25 mouse cellular contexts compared by ENCODE assay signal in genomic region chr14:34710209-34710608, GRCm38 (mm10). TPM values are rescaled to one million over a fixed set of nuclear protein-coding genes. Genes with fewer than 3 reads are reported as not detected.
DNase-seq lines count a peak whose midpoint lies in the region; ATAC-seq and TF ChIP-seq lines count a peak whose summit lies in the region.
"Had no signal": no experiment of that assay in that cellular context is flagged by ENCODE, and none has a peak within 500 bp of the region (broad histone marks: within the 10 kb centered on the region; RNA-seq: fewer than 3 reads in every experiment).

No protein-coding gene starts in this region.

- no peak for TF ChIP-seq POLR2A in ES-Bruce4 (IDR thresholded peaks at IDR 0.05; ENCODE audit: insufficient read depth, low read length)

- no peaks in the 10 kb centered on the region for H3K4me1 ChIP-seq in ES-Bruce4 (ENCODE audit: control insufficient read depth, insufficient read depth, low read length)
- no peaks in the 10 kb centered on the region for H3K4me1 ChIP-seq in forebrain, embryonic 11.5 days (replicated peaks; ENCODE audit: control insufficient read depth, insufficient read depth, low read length)
- H3K4me1 ChIP-seq: embryonic facial prominence, embryonic 13.5 days; embryonic facial prominence, embryonic 15.5 days; forebrain, embryonic 10.5 days; forebrain, embryonic 13.5 days; forebrain, embryonic 15.5 days had no signal

- no peak for TF ChIP-seq CTCF in layer of hippocampus, adult 2 months (conservative IDR thresholded peaks at IDR 0.05)
- no peak for TF ChIP-seq CTCF in ES-Bruce4 (IDR thresholded peaks at IDR 0.05; ENCODE audit: low read depth, low read length)

- WGBS in forebrain, embryonic 11.5 days: 92% methylated on average over 2 of the region's 2 CpGs

- H3K4me2 ChIP-seq in forebrain, embryonic 11.5 days (ENCODE audit: low read depth, low read length, severe bottlenecking): no peak overlapping the region
- H3K4me2 ChIP-seq: embryonic facial prominence, embryonic 13.5 days; embryonic facial prominence, embryonic 15.5 days; forebrain, embryonic 13.5 days; forebrain, embryonic 15.5 days had no signal

- H3K4me3 ChIP-seq in layer of hippocampus, adult 2 months: no peak overlapping the region
- H3K4me3 ChIP-seq in ES-Bruce4 (ENCODE audit: low read depth, low read length): no peak overlapping the region
- no peak overlapping the region for H3K4me3 ChIP-seq in forebrain, embryonic 11.5 days (ENCODE audit: low read depth, low read length)
- H3K4me3 ChIP-seq: embryonic facial prominence, embryonic 13.5 days; embryonic facial prominence, embryonic 15.5 days; erythroblast, embryonic 14.5 days; forebrain, embryonic 10.5 days; forebrain, embryonic 13.5 days; forebrain, embryonic 15.5 days had no signal

- TF ChIP-seq EP300 in ES-Bruce4 (IDR thresholded peaks at IDR 0.05; ENCODE audit: insufficient read depth, low read depth, low read length): no peak

- H3K9me3 ChIP-seq in ES-Bruce4 (replicated peaks; ENCODE audit: control insufficient read depth, insufficient read depth, low read length, poor library complexity, severe bottlenecking): no peaks in the 10 kb centered on the region
- H3K9me3 ChIP-seq in forebrain, embryonic 11.5 days (ENCODE audit: control insufficient read depth, low read length): no peaks in the 10 kb centered on the region
- H3K9me3 ChIP-seq: embryonic facial prominence, embryonic 13.5 days; embryonic facial prominence, embryonic 15.5 days; forebrain, embryonic 10.5 days; forebrain, embryonic 13.5 days; forebrain, embryonic 15.5 days; G1E had no signal

- peaks cover 13% of the 10 kb centered on the region for H3K36me3 ChIP-seq in ES-Bruce4 (ENCODE audit: control insufficient read depth, insufficient read depth, low read length, poor library complexity, severe bottlenecking)
- H3K36me3 ChIP-seq in forebrain, embryonic 11.5 days (ENCODE audit: control insufficient read depth, insufficient read depth, low read length): no peaks in the 10 kb centered on the region; the same call in 1 of the 2 replicates

- H3K9ac ChIP-seq in ES-Bruce4 (ENCODE audit: low read depth, poor library complexity, severe bottlenecking): peak overlapping the region; percentile 40; the same call in 1 of the 2 replicates
- H3K9ac ChIP-seq in forebrain, embryonic 11.5 days (ENCODE audit: low read length): no peak overlapping the region
- H3K9ac ChIP-seq: embryonic facial prominence, embryonic 13.5 days; embryonic facial prominence, embryonic 15.5 days; forebrain, embryonic 13.5 days; forebrain, embryonic 15.5 days; forebrain, postnatal 0 days had no signal

- ATAC-seq in forebrain, embryonic 11.5 days (replicated peaks; ENCODE audit: low FRiP score): no peak
- ATAC-seq: activated CD4-positive, CD25-positive, alpha-beta regulatory T cell, adult 4 months; forebrain, embryonic 13.5 days; forebrain, embryonic 15.5 days; forebrain, postnatal 0 days; Patski had no signal

- H3K27ac ChIP-seq in layer of hippocampus, adult 2 months: peak overlapping the region; percentile 85; the same call in 1 of the 2 replicates
- H3K27ac ChIP-seq in ES-Bruce4 (ENCODE audit: insufficient read depth, low read length): no peak overlapping the region
- no peak overlapping the region for H3K27ac ChIP-seq in forebrain, embryonic 11.5 days (ENCODE audit: low read depth, low read length)
- H3K27ac ChIP-seq: embryonic facial prominence, embryonic 13.5 days; embryonic facial prominence, embryonic 15.5 days; forebrain, embryonic 10.5 days; forebrain, embryonic 13.5 days; forebrain, embryonic 15.5 days had no signal

- H3K27me3 ChIP-seq in ES-Bruce4 (ENCODE audit: control insufficient read depth, insufficient read depth, low read length, poor library complexity, severe bottlenecking): no peaks in the 10 kb centered on the region
- no peaks in the 10 kb centered on the region for H3K27me3 ChIP-seq in forebrain, embryonic 11.5 days (ENCODE audit: control insufficient read depth, insufficient read depth, low read length)
- H3K27me3 ChIP-seq: embryonic facial prominence, embryonic 13.5 days; embryonic facial prominence, embryonic 15.5 days; forebrain, embryonic 13.5 days; forebrain, embryonic 15.5 days; Patski had no signal

- DNase-seq in layer of hippocampus, adult 2 months (ENCODE audit: low spot score in 2 of 2): no peak
- DNase-seq in layer of hippocampus, postnatal 36 days: no peak
- peak; percentile 5 for DNase-seq in brain, adult 2 months (ENCODE audit: low read depth, low spot score)
- no peak for DNase-seq in forebrain, embryonic 11.5 days (ENCODE audit: low spot score)
- DNase-seq: adrenal gland, adult 8-10 months; adrenal gland, postnatal 14 days; adrenal gland, postnatal 36 days; cerebellum, adult 11 months; cerebellum, adult 18-20 months; cerebellum, adult 8-10 months; cerebellum, adult 9-11 months; cerebellum, postnatal 14 days; cerebellum, postnatal 36 days; embryo, embryonic 11 days; forebrain, postnatal 0 days had no signal

RNA-seq across cellular contexts. Expression of gene Wapl, which starts 36.5 kb away (rescaled TPM):
- total RNA-seq in layer of hippocampus, adult 2 months (2021): 10 to 100 TPM; 56.3 to 58.7 TPM
- 10 to 100 TPM; 54.3 to 54.6 TPM for total RNA-seq in layer of hippocampus, postnatal 36 days (2021)
- 205 and 231 TPM in 2 replicates for polyA plus RNA-seq in ES-Bruce4 (2011; ENCODE audit: insufficient read depth, insufficient read length, low read depth, missing spikeins)
- polyA plus RNA-seq in forebrain, embryonic 11.5 days (2014; fragmentation: Nextera tagmentation; extraction: Ambion mirVana): 33.7 and 34.5 TPM in 2 replicates
